Mouse (Mus musculus): Measurements from ENCODE around the gene Cdk2ap2.

- TF ChIP-seq CTCF (IDR thresholded peaks at IDR 0.05; ENCODE audit: low read depth, low read length) (no peak), POLR2A (IDR thresholded peaks at IDR 0.05; ENCODE audit: borderline replicate concordance, low read depth, low read length) (no peak)
These were observed 46.0 kb upstream of the Cdk2ap2 start for GRCm38 (mm10) chr19:4051016-4051415.

Data from bone marrow macrophage, adult 2 months (primary cell).